Mouse (Mus musculus) left cerebral cortex, adult 8-10 months (tissue): ENCODE measurements around the gene Tsr1. TPM values are rescaled to one million over a fixed set of nuclear protein-coding genes. Genes with fewer than 3 reads are reported as not detected.

Source experiments
- DNase-seq, 2 experiments: peaks; one replicate each; pipeline ENCODE4 v3.0.0; 2022; ENCODE audit warnings: low spot score in 2 of 2
- total RNA-seq, 4 experiments: library from RNA; stranded (reverse); gene quantifications; 2 replicates each; pipeline ENCODE4 v1.2.4; 2022

Gene Tsr1
- total RNA-seq, 4 experiments from 2014 or later = 29.8 to 38.1 (median 30.8) TPM

DNA sequence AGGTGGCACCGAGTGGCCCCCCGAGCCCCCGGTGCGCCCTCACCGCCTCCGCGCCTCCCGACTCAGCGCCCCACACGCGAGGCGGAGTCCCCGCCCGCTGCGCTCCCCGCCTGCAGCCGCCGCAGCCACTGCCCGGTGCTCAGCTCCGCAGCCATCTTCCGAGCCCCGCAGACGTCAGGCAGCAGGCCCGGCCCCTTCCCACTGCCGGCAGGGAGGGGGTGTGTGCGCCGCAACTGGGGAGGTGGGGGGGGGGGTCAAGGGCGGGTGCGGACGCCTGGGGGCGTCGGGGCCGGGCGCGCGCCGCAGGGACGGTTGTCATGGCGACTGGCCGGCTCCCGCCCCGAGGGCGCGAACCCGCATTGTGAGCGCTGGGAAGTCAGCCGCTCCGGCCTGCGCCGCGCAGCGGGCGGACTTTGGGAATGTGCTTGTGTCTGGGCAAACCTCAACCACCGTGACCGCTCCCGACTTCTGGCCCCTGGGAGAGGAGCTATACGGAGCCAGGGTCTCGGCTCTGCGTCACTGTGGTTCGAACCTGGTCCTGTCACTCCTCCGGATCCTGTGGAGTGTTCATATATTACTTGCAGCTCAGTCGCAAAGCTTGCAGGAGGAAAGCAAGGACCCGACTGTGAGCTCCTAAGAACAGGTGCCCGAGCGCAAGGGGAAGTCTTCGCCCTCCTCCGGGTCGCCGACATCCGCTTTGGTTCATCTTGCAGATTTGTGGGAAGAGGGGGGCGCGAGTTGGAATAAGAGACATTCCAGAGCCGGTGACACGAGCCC is 782 bp upstream of the Tsr1 start, which contains the start of gene Sgsm2:
Sgsm2 (minus strand) TSS at position 160 of the 777 bp plus-strand sequence.
- peak; percentile 61 to 62 for DNase-seq

- DNase-seq = no peak
Measured at GRCm38 (mm10) chr11:74898517-74898827, 601 bp downstream of the Tsr1 start.

GRCm38 (mm10) chr11:74901555-74901954 is 3.7 kb downstream of the Tsr1 start:
- DNase-seq = no peak

GRCm38 (mm10) chr11:74902416-74902815 is 4.5 kb downstream of the Tsr1 start:
- DNase-seq = no peak

DNA sequence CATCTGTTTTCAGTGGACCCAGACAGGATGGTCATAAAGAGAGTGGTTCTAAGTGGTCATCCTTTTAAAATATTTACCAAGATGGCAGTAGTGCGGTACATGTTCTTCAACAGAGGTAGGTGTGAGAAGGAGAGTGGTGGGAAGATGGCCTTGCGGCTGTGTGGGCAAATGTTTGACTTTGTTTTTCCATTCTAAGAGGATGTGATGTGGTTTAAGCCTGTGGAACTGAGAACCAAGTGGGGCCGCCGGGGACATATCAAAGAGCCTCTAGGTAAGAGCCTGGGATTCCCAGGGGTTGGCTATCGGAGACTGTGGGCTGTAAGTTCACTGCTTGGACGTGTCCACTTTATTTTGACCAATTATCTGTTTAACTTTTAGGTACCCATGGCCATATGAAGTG is 10.0 kb downstream of the Tsr1 start:
- no peak for DNase-seq

DNA sequence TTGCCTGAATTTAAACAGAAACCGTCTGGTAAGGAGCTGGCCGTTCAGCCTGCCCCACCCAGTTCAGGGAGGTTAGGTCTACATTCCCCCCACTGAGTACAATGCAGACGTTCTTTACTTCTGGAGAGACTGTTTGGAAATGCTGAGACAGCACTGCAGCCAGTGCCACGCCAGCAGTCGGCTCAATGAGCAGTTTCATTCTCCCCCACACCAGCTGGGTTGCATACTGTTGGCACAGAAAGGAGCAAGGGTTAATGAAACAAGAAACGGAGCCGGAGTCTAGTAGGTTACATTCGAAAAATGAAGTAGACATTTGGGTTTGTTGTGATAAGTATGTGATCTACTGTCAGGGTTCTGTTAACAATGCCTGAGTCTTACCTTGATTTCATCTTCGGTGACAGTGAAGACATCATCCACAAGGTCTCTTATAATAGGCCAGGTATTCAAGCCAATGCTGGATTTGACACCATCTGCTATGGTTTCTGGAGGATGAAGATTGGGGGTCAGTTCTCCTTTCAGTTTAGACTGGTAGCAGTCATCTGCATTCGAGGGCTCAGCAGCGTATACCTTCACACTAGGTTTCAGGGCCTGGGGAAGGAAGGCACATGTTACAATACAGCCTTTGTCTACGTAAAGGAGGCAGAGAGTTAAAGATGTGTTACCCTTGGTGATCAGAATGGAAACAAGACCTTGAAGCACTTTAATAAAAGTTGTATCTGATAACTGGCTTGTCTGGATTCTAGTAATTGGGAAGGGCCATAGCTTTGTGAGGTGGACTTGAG is 10.9 kb downstream of the Tsr1 start:
- DNase-seq = no peak

GRCm38 (mm10) chr11:74909978-74910377 is 12.1 kb downstream of the Tsr1 start:
- no peak for DNase-seq

DNA sequence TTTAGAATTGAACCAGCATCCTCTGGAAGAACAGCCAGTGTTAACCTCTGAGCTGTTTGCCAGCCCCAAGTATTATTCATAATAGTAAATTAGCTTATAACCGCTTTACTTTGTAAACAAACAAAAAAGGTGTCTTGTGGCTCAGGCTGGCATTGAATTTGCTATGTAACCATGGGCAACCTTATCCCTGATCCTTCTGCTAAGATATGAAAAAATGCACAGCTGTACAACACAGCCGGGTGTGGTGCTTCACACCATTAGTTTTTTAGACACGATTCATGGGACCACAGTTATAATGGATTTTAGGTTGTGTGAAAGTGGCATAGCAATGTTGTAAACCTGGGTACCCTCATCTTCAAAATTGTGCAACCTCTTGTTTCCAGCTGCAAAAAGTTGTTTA is 14.6 kb downstream of the Tsr1 start:
- DNase-seq = no peak

- DNase-seq = no peak
Measured at GRCm38 (mm10) chr11:74919249-74919648, 21.4 kb downstream of the Tsr1 start.

GRCm38 (mm10) chr11:74924149-74924548 is 26.3 kb downstream of the Tsr1 start:
- DNase-seq = no peak

DNA sequence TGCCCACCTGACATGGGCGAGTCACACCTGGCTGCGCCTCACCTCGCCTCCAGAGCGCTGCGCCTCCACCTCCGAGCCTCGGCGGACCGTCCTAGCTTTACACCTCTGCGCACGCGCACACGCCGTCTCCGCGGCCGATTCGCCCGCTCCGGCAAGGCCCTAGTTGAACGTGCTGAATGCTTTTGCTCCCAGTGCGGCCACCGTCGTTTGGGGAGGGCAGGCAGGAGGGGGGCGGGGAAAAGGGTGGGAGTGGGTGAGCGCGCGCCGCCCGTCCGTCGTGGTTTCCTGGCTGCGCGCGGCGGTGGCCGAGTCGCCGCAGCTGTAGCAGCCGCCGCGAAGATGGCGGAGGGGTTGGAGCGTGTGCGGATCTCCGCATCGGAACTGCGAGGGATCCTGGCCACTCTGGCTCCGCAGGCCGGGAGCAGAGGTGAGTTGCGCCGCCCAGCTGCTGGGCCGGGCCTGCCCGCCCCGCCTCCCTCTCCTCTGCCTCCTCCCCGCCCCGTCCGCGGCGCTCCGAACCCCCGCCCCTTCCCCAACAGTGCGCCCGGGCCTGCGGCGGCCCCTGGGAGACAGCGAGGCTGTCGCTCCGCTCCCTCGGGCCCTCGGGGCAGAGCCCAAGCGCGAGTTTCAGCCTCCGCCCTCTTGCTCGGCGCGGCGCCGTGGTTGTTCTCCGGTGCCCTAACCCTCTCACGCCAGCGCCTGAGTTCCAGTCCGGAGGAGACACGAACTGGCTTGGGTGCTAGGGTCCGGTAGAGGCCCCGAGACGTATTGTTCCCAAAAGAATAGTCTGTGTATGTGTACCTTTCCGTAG is 27.9 kb downstream of the Tsr1 start, which contains the start of the genes Smg6 and Srr:
Smg6 (plus strand) TSS at position 247 of the 811 bp plus-strand sequence.
Srr (minus strand) TSS at position 372 of the 811 bp plus-strand sequence.
- DNase-seq = peak; percentile 82 to 91

DNA sequence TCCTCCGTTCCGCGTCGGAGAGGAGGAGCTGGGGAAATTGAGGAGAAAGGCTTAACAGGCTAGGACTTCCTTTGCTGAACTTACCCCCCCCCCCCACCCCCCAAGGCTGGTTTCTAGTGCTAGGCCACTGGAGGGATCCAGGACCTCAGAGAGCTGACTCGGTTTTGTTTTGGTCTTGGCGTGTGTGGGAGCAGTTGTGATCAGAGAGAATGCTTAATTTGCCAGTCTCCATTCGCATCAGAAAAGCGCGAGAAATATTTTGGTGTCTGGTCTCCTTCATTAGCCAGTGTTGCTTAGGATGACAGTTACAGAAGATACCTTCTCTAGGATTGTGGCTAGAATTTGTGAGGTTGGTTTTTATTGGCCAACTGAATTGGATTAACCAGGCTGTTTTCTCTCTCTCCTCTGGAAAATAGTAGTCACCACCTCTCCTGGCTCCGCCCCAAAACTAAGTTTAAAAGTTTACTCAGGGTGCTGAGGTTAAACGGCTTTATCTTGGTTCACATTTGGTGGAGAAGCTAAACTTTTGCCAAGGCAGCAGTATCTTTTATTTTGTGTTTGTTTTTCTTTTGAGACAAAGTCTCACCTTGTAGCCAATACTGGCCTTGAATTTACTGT is 28.6 kb downstream of the Tsr1 start:
- DNase-seq = no peak

DNA sequence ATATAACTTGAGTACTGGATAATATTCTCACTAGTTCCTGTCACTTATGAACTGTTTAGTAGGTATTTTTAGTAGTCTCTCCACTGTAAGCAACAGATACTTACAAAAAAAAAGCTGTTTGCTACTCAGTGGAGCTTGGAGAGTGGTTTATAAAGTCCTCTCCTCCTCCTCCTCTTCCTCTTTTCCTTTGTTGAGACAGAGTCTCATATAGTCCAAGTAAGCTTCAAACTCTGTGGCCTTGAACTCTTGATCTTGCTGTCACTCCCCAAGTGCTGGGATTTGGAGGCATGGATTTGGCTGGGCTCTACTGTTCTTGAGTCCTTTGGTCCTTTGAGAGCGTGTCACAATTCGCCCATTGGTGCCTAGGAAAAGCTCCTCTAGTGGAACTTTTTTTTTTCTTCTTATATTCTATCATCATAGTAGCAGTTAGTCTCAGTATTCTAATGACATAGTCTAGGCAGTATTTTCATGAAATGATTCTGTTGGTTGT is 29.4 kb downstream of the Tsr1 start:
- no peak for DNase-seq

- no peak for DNase-seq
Measured at GRCm38 (mm10) chr11:74929111-74929510, 31.2 kb downstream of the Tsr1 start.

- no peak for DNase-seq
Measured at GRCm38 (mm10) chr11:74930391-74930790, 32.5 kb downstream of the Tsr1 start.

GRCm38 (mm10) chr11:74946348-74946747 is 48.5 kb downstream of the Tsr1 start:
- DNase-seq = no peak

DNA sequence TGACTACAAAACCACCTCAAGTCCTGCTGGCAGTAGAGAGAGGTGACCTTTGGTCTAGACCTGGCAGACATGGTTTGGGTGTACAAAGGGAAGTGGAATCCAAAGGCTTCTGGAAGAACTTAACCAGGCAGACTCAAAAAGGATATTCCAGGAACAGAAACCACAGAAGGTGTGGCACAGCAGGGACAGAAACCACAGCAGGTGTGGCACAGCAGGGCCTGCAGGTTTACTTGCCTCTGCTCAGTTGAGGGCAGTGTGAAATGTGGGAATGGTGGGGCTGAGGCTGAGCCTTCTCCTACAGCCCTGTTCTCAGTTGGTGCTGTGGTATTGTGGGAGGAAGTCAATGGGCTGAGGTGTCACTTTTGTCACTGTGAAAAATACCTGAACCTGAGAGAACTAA is 57.0 kb downstream of the Tsr1 start:
- DNase-seq = no peak

- DNase-seq = no peak
Measured at GRCm38 (mm10) chr11:74956006-74956405, 58.1 kb downstream of the Tsr1 start.

- DNase-seq = no peak
Measured at GRCm38 (mm10) chr11:74957600-74957999, 59.7 kb downstream of the Tsr1 start.
